Mouse (Mus musculus) liver, embryonic 14.5 days (tissue): ENCODE results near the gene Mrvi1.

Experiments used
- CTCF ChIP-seq: IDR thresholded peaks from 2 replicates; pipeline ENCODE4 v1.5.1; 2016; ENCODE audit warnings: antibody characterized with exemption, low read depth, control low read depth
- EP300 ChIP-seq: IDR thresholded peaks from 2 replicates; pipeline ENCODE4 v1.6.1; 2016; ENCODE audit warnings: antibody characterized with exemption, low read depth

- TF ChIP-seq CTCF (no peak), EP300 (no peak)
These were observed 87.6 kb downstream of the Mrvi1 start for GRCm38 (mm10) chr7:110894673-110895072.
